Mouse (Mus musculus) left cerebral cortex, postnatal 4 days (tissue): ENCODE data around the gene Ldha. TPM values are rescaled to one million over a fixed set of nuclear protein-coding genes. Genes with fewer than 3 reads are reported as not detected.
"Not testable (repeated sequence)": the region's sequence is repeated elsewhere in the genome, so short reads cannot be mapped to it uniquely, and the experiment has no call there.

Experiments
- DNase-seq: peaks from one replicate; pipeline ENCODE4 v3.0.0-alpha.2; 2022
- intact Hi-C: fragments of 180-260 bp; cut with DNase I; formaldehyde crosslinking; loops from one replicate; pipeline ENCODE4 v1.15.1; 2025
- total RNA-seq, 2 experiments: library from RNA; stranded (reverse); gene quantifications; 2 replicates each; pipeline ENCODE4 v1.2.3; 2021

Ldha gene
- 100 to 1,000 TPM; 335 to 366 TPM for total RNA-seq

DNA sequence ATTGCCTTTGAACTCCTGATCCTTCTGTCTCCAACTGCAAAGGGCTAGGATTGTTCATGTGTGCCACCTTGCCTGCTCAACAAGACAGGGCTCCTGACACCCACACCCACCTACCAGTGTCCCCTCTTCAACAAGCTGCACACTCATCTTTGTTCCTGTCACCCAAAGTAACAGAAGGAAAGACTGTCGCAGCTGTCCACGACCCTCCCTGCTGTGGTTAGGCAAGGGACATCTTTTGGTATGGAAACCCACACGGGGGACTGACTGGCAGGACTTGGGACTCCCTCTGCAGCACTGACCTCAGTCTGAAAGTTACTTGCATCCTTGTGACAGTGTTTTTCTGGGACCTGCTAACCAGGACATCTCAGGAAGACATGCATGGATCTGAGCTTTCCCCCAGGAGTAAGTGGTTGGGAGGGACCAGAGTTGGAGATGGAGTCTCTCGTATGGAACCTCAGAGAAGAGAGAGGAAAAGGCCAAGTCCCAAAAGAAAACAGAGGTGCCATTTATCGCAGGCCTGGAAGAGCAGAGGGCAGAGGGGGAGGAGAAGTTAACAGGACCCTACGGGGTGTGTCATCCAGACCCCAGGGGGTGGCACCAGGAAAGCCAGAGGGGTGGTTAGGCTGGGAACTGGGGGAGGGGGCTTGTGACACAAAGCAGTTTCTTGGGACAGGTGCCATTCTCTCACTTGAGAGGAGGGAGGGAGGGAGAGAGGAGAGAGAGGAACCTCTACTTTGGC is at the start of gene Ldha:
Gene Ldha, plus strand, starts transcription at position 689 of the 739 bp plus-strand sequence.
- no peak for DNase-seq
- intact Hi-C loops = no loop called here

DNA sequence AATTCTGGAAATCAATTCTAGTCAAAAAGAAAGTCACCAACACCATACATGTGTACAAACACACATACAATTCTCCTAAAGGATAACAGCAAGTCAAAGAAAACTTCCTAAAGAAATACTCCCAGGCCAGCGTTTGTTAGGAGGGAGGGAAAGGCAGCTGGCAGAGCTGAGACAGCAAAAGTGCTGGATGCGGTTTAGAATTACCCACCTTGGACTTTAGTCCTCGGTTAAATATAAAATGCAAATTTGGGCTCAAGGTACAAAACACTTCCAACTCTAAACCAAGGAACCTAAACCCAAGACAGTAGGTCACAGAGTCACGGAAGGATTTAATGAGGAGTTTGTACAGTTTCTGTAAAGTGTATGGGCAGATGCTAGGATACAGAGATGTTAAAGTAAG is 47.4 kb upstream of the Ldha start:
- no peak for DNase-seq
- intact Hi-C loops = no loop called here

DNA sequence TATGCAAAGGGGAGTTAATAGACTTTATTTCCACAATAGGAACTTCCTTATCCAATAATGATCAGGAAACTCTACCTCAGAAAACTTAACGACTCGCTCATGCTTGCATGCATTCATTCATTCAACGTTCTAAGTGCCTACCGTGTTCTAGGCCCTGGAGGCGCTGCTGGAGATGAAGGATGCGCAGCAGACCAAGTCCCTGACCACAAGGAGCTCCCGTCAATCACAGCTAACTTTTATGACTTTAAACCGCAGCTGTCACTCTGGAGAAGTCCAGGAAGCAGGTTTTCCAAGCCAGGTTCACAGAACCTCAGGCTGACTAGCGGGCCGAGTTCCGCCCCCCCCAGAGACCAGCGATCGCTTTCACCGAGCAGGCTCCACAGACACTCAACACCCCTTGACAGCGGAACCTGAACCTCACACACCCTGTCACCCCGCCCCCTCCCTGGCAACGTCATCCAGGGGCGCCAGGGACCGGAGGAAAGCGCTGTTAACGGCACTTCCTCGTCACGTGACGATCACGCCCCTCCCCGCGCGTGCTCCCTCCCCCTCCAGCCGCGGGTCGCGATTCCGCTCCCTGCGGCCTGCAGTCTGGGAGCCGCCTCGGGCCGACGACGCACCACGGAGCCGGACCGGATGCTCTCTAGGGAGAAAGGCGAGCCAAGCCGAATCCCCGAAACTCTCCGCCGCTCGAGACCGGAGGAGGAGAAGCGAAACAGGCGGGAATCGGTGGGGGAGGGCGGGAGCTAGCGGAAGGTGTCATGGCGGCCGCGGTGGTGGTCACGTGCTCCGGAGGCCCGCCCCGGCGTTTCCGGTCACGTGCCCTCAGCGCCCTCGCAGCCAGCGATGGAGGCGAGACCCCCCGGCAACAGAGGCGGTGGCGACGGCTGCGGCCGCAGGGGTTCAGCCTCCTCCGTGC is 45.7 kb upstream of the Ldha start, which contains the start of the genes Hps5 and Gtf2h1:
Gene Hps5, minus strand, starts transcription at position 778 of the 919 bp plus-strand sequence.
Gene Gtf2h1, plus strand, starts transcription at position 817 of the 919 bp plus-strand sequence.
- peak; percentile 99 for DNase-seq
- intact Hi-C loops = no loop called here

DNA sequence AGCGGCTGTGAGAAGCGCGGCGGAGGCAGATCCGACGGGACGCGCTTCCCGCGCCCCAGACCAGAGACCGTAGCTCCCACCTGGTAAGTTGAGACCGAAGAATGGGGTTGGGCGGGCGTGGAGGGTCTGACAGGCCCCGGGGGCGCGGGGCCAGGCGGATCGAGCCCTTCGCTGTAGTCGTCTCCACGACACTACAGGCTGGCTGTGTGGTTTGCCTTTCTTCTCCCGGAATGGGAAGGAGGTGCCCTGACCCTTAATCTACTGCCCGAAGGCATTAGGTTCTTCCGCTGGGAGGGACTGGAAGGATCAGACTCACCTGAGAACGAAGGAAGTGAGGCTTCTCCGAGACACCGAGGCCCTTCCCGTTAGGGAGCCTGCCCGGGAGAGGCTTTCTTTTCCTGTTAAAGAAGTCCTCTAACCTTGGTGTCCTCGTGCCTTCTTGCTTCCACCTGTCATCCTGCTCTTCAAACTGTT is 45.0 kb upstream of the Ldha start:
- intact Hi-C loops = no loop called here
- no peak for DNase-seq

DNA sequence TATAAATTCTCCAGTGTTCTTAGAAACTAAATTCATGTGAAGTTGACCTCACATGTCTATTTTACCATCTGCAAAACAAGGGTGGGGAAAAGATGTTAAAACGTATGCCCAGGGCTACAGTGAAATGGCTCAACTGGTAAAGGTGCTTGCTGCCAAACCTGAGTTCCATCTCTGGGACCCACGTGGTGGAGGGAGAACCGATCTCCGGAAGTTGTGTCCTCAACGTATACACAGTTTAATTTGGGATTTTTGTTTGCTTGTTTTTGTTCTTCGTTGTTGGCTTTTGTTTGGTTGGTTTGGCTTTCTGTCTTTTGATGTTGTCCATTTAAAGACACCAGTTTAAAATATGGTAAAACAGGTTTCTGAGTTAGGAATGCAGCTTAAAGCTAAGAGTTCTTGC is 44.5 kb upstream of the Ldha start:
- intact Hi-C loops = no loop called here

DNA sequence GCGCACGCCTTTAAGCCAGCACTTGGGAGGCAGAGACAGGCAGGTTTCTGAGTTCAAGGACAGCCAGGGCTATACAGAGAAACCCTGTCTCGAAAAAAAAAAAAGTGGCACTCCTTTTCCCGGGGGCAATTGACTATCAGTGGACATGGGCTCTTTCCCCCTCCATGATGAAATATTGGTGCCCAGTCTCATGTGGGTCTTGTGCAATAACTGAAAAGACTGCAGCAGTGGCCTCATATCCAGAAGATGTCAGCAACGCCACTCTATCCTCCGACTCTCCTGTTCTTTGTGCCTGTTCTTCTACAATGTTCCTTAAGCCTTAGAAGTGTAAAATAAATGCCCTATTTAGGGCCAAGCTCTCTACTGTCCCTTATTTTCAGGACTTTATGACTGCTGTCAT is 30.9 kb upstream of the Ldha start:
- intact Hi-C loops = no loop called here
- DNase-seq = no peak

More for the DNA sequence above, 44.5 kb upstream of the Ldha start:
- no peak for DNase-seq

DNA sequence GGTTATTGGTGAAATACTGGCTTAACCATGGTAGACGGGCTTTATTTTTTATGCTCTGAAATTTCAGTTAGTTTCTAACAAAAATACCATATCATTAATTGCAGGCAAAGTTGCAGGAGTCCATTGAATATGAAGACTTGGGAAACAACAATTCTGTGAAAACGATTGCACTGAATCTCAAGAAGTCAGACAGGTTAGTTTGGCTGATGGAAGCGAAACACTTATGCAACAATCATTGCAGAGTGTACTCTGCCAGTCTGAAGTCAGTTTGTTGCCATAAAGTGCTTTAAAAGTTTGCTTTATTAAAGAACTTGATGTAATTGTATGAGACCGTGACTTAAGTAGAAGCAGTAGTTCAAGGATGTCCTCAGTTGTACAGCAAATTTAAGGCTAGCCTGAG is 27.3 kb upstream of the Ldha start:
- no peak for DNase-seq
- intact Hi-C loops = no loop called here

DNA sequence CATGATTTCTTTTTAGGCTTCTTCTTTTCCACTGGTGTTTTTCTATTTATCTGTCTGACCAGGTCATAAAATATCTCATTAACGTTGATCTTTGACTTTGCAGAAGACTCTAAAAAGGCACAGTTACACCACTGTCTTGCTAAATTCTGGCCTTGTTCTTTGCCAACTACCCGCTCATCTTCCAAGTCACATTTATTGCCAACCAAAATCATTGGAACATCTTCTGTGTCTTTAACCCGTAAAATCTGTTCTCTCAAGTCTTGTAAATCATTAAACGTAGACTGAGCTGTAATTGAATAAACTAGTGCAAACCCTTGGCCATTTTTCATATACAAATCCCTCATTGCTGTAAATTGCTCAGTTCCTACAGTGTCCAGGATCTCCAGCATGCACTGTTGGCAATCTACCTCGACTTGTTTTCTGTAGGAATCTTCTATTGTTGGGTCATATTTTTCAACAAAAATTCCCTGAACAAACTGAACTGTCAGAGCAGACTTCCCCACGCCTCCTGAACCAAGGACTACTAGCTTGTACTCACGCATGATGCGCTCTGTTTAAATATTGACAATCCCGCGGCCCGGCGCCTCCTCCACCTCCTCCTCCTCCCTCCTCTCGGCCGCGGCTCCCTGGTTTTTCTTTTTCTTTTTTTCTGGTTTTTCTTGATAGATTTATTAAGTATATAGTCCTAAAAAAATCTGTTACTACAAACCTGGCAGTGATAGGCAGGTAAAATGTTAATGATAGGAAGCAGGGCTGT is 20.2 kb upstream of the Ldha start:
- intact Hi-C loops, DNase-seq: not testable (repeated sequence)

DNA sequence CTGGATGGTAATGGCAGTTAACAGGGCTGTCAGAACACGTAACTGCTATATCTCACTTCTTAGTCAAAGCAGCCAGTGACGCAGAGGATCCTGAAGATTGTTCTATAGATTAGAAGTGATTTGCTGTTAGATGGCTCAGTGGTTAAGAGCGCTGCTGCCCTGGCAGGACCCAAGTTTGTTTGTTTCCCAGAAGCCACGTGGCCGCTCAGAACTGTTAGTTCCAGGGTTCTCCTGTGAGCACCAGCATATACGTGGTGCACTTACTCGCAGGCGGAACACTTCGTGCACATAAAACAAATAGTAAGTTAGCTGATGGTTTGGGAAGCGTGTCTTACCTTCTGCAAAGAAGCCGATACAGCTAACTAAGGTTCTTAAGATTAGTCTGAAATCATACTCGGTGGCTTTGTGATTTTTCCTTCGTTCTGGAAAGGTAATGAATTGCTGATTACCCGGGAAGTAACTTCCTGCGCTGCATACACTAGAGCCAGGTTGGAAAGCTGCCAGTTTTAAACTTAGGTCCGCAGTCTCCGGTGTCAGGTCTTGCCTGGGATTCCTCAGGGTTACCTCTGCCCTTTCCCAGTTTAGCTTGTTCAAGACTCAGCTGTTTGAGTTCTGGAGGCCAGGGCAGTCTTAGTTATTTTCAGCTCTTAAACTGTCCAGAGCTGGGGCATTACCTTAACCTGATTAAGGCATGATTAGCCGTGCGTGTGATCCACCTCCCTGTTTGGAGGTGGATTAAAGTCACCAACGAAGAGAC is 14.1 kb upstream of the Ldha start:
- intact Hi-C loops = no loop called here
- DNase-seq = no peak

DNA sequence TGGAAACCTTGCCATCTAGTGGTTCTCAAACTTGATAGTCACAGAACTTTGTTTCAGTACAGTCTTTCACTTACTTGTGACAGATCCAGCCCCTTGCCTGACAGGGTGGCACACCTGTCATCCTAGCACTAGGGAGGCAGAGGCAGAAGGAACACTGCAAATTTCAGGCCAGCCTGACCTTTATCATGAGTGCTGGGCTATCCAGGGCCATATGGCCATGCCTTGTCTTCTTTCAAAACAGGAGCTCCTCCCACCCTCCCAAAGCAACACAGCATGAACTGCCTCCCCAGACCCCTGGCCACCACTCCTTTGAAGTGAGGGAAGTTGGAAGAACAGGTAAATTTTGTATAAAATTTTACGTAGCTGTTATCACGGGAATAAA is 13.5 kb upstream of the Ldha start:
- intact Hi-C loops = no loop called here

DNA sequence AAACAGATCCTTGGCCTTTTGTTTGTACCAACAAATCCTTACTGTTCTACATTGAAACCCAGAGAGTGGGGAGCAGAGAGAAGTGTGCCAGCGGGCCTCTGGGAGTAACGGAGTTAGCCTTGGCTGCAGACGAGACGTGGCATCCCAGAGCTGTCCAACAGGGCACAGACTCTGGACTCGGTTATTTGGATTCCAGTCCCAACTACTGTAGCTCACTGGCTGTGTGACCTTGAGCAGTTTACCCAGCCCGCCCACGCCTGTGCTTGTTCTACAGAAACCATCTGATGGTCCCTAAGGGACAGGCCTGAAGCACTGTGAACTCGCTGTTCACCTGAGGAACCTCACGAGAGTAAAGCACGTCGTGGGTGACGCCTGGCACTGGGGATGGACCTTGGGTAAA is 11.4 kb upstream of the Ldha start:
- intact Hi-C loops = no loop called here
- DNase-seq = no peak

More for the DNA sequence above, 13.5 kb upstream of the Ldha start:
- no peak for DNase-seq

DNA sequence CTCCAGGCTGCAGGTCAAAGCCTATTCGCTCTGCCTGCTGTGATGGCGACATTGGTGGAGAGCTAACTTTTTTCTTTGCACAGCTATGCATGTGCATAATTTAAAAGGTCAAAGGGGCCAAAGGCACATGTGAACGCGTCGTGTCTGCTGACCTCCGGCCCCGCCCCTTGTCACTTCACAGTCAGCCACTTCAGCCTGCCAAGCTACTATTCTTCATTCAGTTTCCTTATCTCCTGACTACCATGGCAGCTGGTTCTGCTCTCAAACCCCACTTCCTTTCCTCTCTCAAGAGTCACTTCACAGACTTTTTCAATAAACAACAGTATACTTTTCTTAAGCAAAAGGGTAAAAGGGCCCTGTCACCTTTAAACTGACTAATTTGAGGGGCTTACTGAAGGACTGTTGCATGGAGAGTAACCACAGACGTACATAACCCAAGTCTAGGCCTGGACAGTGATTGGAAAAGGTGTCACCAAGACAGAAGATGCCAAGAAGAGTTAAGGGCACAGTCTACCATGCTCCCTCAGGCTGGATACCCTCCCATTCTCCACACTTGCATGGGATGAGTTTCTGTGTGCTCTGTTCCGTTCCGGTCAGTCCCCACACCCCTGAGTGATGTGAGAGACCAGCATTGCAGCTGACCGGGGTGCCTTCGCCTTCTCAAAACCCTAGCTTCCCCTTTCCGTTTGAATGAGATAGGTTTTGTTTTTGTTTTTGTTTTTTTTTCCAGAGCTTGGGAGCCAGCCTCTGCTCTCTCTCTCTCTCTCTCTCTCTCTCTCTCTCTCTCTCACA is 10.3 kb upstream of the Ldha start:
- intact Hi-C loops = no loop called here
- DNase-seq = no peak

DNA sequence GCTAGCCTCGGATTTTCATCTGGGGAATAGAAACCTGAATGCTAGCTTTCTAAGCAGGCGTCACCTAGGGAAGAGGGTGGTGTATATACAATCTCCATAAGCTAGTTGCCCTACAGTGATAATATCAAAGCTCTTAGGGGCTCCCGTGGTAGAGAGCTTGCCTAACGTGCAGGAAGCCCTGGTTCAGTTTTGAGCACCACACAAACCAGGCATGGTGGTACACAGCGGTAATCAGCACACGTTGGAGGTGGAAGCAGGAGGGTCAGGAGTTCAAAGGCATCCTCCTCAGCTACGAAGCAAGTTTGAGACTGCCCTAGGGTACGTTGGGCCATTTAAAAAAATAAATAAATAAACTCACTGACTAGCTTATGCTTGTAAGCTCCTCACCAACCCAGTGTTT is 9.6 kb upstream of the Ldha start:
- intact Hi-C loops = no loop called here
- DNase-seq = no peak

DNA sequence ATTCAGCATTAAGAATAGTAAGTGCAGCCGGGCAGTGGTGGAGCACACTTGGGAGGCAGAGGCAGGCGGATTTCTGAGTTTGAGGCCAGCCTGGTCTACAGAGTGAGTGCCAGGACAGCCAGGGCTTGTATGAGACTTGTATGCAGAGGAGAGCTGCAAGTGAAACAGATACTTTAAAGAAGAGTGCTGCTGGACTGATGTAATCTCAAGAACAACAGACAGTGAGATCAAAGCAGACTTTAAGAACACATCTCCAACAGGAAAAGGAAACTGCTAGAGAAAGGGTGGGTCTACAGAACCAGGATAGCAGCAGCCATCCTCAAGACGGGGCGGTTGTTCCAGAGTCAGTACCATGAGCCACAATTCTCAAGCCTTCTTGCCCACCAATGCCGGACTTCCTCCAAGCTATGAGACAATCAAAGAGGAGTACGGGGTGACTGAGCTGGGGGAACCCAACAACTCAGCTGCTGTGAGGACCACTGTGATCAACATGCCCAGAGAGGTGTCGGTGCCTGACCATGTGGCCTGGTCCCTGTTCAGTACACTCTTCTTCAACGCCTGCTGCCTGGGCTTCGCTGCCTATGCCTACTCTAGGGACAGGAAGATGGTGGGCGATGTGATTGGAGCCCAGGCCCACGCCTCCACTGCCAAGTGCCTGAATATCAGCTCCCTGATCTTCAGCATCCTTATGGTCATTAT is 9.0 kb upstream of the Ldha start:
- DNase-seq, intact Hi-C loops: not testable (repeated sequence)

DNA sequence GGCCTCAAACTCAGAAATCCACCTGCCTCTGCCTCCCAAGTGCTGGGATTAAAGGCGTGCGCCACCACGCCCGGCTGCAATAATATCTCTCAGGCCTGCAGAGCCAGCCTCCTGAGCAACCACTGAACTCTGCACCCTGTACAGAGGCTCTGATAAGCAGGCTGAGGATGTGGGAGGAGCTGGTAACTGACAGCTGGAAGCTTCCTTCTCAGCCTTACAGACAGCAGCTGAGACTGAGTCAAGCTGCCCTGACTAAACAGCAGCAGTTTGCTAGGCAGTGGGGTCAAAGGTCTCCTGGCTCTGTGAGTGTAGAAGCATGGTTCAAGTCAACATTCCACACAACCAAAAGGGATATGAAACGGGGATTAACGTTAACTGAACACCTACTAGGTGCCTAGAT is 8.0 kb upstream of the Ldha start:
- intact Hi-C loops = no loop called here
- no peak for DNase-seq

DNA sequence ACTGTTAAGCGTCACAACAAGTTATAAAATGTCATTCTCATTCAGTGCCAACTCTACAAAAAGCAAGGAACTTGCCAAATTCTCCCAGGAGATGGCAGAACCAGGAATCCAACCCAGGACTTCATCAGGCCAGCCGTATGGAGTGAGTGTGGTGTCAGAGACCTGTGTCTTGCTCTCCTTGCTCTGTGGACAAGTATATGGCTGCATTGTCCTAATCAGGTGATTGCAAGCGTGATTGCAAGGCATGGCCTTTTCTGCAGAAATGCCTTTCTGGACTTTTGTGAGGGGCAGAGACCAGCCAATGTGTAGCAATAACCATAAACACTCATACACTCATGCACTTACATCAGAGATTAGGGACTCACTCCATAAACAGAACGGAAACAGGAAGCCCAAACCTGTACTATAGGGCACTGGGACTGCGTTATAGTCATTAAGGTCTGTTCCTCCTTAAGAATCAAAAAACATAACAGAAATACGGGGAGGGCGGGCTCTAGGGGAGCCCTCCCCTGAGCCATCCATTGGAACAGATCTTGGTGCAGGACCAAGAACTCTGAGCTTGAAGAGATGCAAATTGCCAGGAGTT is 7.5 kb upstream of the Ldha start:
- intact Hi-C loops = no loop called here
- DNase-seq = no peak

DNA sequence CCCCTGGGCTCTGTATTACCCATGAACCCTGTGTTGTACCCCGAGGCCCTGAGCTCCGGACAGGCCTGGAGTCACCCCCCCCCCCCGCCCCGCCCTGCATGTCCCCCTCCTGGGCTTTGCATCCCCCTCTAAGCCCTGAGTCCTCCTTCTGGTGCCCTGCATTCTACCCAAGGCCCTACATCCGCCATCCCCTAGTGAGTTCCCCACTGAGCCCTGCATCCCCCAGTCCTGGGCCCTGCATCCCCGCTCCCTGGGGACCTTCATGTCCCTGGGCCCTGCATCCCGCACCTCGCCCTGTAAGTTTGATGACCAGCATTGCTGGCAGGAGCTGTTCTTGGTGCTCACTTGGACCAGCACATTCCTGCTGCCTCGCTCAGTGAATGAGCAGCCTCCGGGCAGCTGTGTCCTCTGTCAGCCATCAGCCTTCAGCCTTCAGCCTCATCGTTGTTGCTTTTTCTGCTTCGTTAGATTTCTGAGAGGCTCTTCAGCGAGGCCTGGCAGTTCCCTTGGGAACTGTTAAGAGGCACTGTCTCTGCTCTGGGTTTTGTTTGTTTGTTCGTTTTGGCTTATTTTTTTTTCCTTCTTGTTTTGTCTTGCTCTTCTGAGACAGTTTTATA is 6.2 kb upstream of the Ldha start:
- peak; percentile 34 for DNase-seq
- intact Hi-C loops = no loop called here

DNA sequence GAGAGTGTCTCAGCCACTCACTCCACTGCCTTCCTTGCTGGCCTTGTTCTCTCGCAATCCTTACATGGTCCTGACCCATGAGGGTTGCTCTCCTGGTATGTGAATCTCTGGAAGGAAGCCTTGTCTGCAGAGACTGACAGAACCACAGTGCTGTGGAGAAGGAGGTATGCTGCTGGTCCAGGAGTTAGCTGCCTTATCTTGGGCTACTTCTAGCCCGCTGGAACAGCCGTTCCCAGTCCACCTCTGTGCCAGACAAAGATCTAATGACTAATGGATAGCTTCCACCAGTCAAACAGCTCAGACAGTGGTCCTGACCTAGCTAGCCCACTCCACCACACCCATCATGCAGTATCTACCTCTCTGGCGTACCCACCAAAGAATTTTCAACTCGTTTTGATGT is 4.9 kb upstream of the Ldha start:
- no peak for DNase-seq
- intact Hi-C loops = no loop called here
